Mouse (Mus musculus) spleen, adult 2 months (tissue): ENCODE measurements around the gene Cse1l.

Experiments
- CTCF ChIP-seq: fragments of 200-500 bp; IDR thresholded peaks from 2 replicates; pipeline ENCODE4 v1.5.1; 2011; ENCODE audit warnings: mild to moderate bottlenecking, inconsistent platforms; ENCODE audit not compliant: insufficient read depth, insufficient read length, insufficient replicate concordance; ENCODE audit errors: extremely low read depth
- POLR2A ChIP-seq: fragments of 200-500 bp; IDR thresholded peaks from 2 replicates; pipeline ENCODE4 v1.6.1; 2011; ENCODE audit warnings: low read depth, low read length, inconsistent platforms

DNA sequence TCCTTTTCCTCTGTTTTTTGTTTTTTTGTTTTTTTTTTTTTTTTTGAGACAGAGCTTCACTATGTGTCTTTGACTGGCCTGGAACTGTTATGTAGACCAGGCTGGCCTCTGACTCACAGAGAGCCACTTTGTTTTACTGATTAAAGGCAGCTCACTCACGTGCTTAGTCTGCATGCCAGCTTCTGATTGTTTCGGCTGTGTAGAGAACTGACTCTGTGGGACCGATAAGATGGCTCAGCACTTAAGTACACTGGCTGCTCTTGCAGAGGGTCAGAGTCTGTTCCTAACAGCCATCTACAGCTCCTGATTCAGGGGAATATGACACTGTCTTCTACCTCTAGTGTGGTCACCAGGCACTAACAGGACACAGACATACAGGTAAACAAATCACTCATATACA lies 43.3 kb upstream of the Cse1l start:
- TF ChIP-seq CTCF (no peak), POLR2A (no peak)
